Mouse (Mus musculus) cortical plate, adult 2 months (tissue): ENCODE measurements at regions not wholly inside any gene's neighbourhood (a gene's known extent, or its start where the extent isn't known, plus 50 kb on each side); places are given as distances from the start of the nearest gene placed in this dataset.

Experiments used
- CTCF ChIP-seq: fragments of 200-500 bp; IDR thresholded peaks from 2 replicates; pipeline ENCODE4 v1.5.1; 2011; ENCODE audit warnings: mild to moderate bottlenecking, control low read depth, low read length; ENCODE audit not compliant: insufficient read depth; ENCODE audit errors: extremely low read depth
- POLR2A ChIP-seq: fragments of 200-500 bp; IDR thresholded peaks from 2 replicates; pipeline ENCODE4 v1.6.1; 2011; ENCODE audit warnings: mild to moderate bottlenecking, low read length, control low read depth; ENCODE audit not compliant: insufficient read depth; ENCODE audit errors: extremely low read depth

DNA sequence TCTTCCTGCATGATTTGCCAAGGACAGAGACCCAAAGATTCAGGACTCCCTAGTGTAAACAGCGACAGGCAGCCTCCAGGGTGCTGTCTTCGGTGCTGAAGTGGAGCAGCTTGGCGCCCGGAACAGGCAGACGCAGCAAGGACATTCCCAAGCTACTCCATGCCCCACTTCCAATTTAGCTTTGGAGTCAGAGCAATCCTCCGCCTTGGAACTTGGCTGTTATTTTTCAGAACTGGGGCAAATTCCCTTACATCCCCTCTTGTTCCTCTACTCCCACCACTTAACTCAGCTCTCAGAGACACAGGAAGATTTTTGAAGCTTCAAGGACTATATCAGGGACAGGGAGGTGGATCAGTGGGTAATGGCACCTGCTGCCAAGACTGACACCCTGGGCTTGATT lies 464.6 kb downstream of the Prss52 start:
- TF ChIP-seq CTCF (no peak), POLR2A (no peak)
